Mouse (Mus musculus) CH12.LX (cell line): ENCODE measurements at regions not wholly inside any gene's neighbourhood (a gene's known extent, or its start where the extent isn't known, plus 50 kb on each side); places are given as distances from the start of the nearest gene placed in this dataset.

ENCODE experiments used
- DNase-seq: peaks from one replicate; pipeline ENCODE4 v3.0.0-alpha.2; 2013; ENCODE audit errors: extremely low read depth
- H3K27ac ChIP-seq: 2 replicates; pipeline ENCODE4 v1.5.1; 2012; ENCODE audit warnings: low read depth, mild to moderate bottlenecking, control low read depth, moderate library complexity; ENCODE audit not compliant: insufficient read depth
- H3K27me3 ChIP-seq: replicated peaks from 2 replicates; pipeline ENCODE3; 2012; ENCODE audit warnings: inconsistent platforms
- H3K36me3 ChIP-seq, 2 experiments: replicated peaks in 1 of 2; 2 replicates each; pipeline versions ENCODE3 to v1.6.1; 2012; ENCODE audit warnings: inconsistent platforms in 1 of 2, low read length in 1 of 2, mild to moderate bottlenecking in 1 of 2, mixed read lengths in 1 of 2, moderate library complexity in 1 of 2; ENCODE audit not compliant: control insufficient read depth in 1 of 2, insufficient read depth in 1 of 2
- H3K4me1 ChIP-seq, 2 experiments: 2 replicates each; pipeline ENCODE4 v1.6.1; 2012; ENCODE audit warnings: inconsistent platforms in 1 of 2, moderate library complexity in 1 of 2; ENCODE audit not compliant: insufficient read depth in 2 of 2, control insufficient read depth in 1 of 2
- H3K4me2 ChIP-seq: 2 replicates; pipeline ENCODE4 v1.6.1; 2012; ENCODE audit warnings: low read depth, mild to moderate bottlenecking, control low read depth; ENCODE audit not compliant: poor library complexity, insufficient read depth, severe bottlenecking
- H3K4me3 ChIP-seq, 3 experiments: fragments of 150-350 bp in 1 of 3; sonication (generic) in 1 of 3; replicated peaks in 1 of 3; 2 replicates each; pipeline versions ENCODE3 to v1.5.1; 2011 to 2012; ENCODE audit warnings: low read depth in 2 of 3, low read length in 2 of 3, mild to moderate bottlenecking in 2 of 3, moderate library complexity in 2 of 3, control low read depth in 1 of 3, improper control_type of control experiment in 1 of 3, inconsistent platforms in 1 of 3, mixed read lengths in 1 of 3; ENCODE audit not compliant: poor library complexity in 1 of 3
- H3K79me2 ChIP-seq: replicated peaks from 2 replicates; pipeline ENCODE4 v1.6.1; 2012; ENCODE audit warnings: mild to moderate bottlenecking, moderate library complexity; ENCODE audit not compliant: control insufficient read depth, poor library complexity, insufficient read depth, severe bottlenecking; ENCODE audit errors: extremely low read depth
- H3K9ac ChIP-seq: 2 replicates; pipeline ENCODE4 v1.6.1; 2012; ENCODE audit warnings: low read depth, mild to moderate bottlenecking, control low read depth, moderate library complexity; ENCODE audit not compliant: insufficient read depth
- H3K9me3 ChIP-seq: replicated peaks from 2 replicates; pipeline ENCODE3; 2012; ENCODE audit warnings: low read length, inconsistent platforms, mixed read lengths
- CHD1 ChIP-seq: IDR thresholded peaks from 2 replicates; pipeline ENCODE4 v1.6.1; 2012; ENCODE audit warnings: low read depth, low read length, improper control_type of control experiment, inconsistent platforms
- CHD2 ChIP-seq: IDR thresholded peaks from 2 replicates; pipeline ENCODE4 v1.6.1; 2011; ENCODE audit warnings: low read length, improper control_type of control experiment
- ETS1 ChIP-seq: conservative IDR thresholded peaks from 2 replicates; pipeline ENCODE4 v1.6.1; 2012; ENCODE audit warnings: low read depth, mild to moderate bottlenecking, inconsistent platforms, low read length, improper control_type of control experiment, moderate library complexity
- HCFC1 ChIP-seq: IDR thresholded peaks from 2 replicates; pipeline ENCODE4 v1.6.1; 2012; ENCODE audit warnings: low read depth, mild to moderate bottlenecking, inconsistent platforms, low read length, improper control_type of control experiment
- JUN ChIP-seq: IDR thresholded peaks from 2 replicates; pipeline ENCODE4 v1.6.1; 2011; ENCODE audit warnings: low read depth, mild to moderate bottlenecking, low read length, improper control_type of control experiment, moderate library complexity; ENCODE audit not compliant: insufficient read depth
- JUND ChIP-seq: conservative IDR thresholded peaks from 2 replicates; pipeline ENCODE4 v1.6.1; 2011; ENCODE audit warnings: low read depth, low read length, improper control_type of control experiment
- KAT2A ChIP-seq: IDR thresholded peaks from 2 replicates; pipeline ENCODE4 v1.6.1; 2012; ENCODE audit warnings: low read length, improper control_type of control experiment, inconsistent platforms; ENCODE audit not compliant: insufficient replicate concordance
- MAFK ChIP-seq: IDR thresholded peaks from 2 replicates; pipeline ENCODE4 v1.6.1; 2011; ENCODE audit warnings: low read length, improper control_type of control experiment; ENCODE audit not compliant: insufficient replicate concordance
- MEF2A ChIP-seq: IDR thresholded peaks from 2 replicates; pipeline ENCODE4 v1.6.1; 2014; ENCODE audit warnings: low read depth, mild to moderate bottlenecking, inconsistent platforms, low read length, improper control_type of control experiment, borderline replicate concordance
- NELFE ChIP-seq: IDR thresholded peaks from 2 replicates; pipeline ENCODE4 v1.6.1; 2011; ENCODE audit warnings: low read depth, low read length, improper control_type of control experiment
- NRF1 ChIP-seq: IDR thresholded peaks from 2 replicates; pipeline ENCODE4 v1.6.1; 2014; ENCODE audit warnings: low read depth, mild to moderate bottlenecking, inconsistent platforms, low read length, improper control_type of control experiment, moderate library complexity
- PAX5 ChIP-seq: IDR thresholded peaks from 2 replicates; pipeline ENCODE4 v1.6.1; 2012; ENCODE audit warnings: low read length, inconsistent platforms, mixed read lengths
- POLR2AphosphoS2 ChIP-seq: IDR thresholded peaks from 2 replicates; pipeline ENCODE4 v1.6.1; 2011; ENCODE audit warnings: low read depth, low read length, improper control_type of control experiment
- RAD21 ChIP-seq: IDR thresholded peaks from 2 replicates; pipeline ENCODE4 v1.6.1; 2011; ENCODE audit warnings: low read depth, mild to moderate bottlenecking, low read length, improper control_type of control experiment, moderate library complexity
- RCOR1 ChIP-seq: conservative IDR thresholded peaks from 2 replicates; pipeline ENCODE4 v1.6.1; 2012; ENCODE audit warnings: low read depth, mild to moderate bottlenecking, inconsistent platforms, low read length, improper control_type of control experiment
- SMC3 ChIP-seq: IDR thresholded peaks from 2 replicates; pipeline ENCODE4 v1.6.1; 2011; ENCODE audit warnings: low read depth, low read length, improper control_type of control experiment
- UBTF ChIP-seq: IDR thresholded peaks from 2 replicates; pipeline ENCODE4 v1.6.1; 2012; ENCODE audit warnings: low read depth, mild to moderate bottlenecking, inconsistent platforms, low read length, improper control_type of control experiment, moderate library complexity
- USF1 ChIP-seq: IDR thresholded peaks from 2 replicates; pipeline ENCODE4 v1.6.1; 2014; ENCODE audit warnings: low read depth, mild to moderate bottlenecking, inconsistent platforms, low read length, improper control_type of control experiment
- ZC3H11A ChIP-seq: IDR thresholded peaks from 2 replicates; pipeline ENCODE4 v1.6.1; 2012; ENCODE audit warnings: low read depth, mild to moderate bottlenecking, inconsistent platforms, low read length, improper control_type of control experiment
- ZMIZ1 ChIP-seq: IDR thresholded peaks from 2 replicates; pipeline ENCODE4 v1.6.1; 2012; ENCODE audit warnings: low read depth, mild to moderate bottlenecking, inconsistent platforms, low read length, improper control_type of control experiment
- ZNF384 ChIP-seq: IDR thresholded peaks from 2 replicates; pipeline ENCODE4 v1.6.1; 2012; ENCODE audit warnings: low read depth, low read length, improper control_type of control experiment, inconsistent platforms
- dilution Hi-C: fragments of 300-500 bp; cut with MboI; formaldehyde crosslinking; loops from 2 replicates; pipeline ENCODE4 v1.14.3; 2020; ENCODE audit warnings: low sequenced_read_pairs; ENCODE audit not compliant: extremely low pct_unique_long_range_greater_than_20kb, extremely low pct_ligation_motif_present
- in situ Hi-C: fragments of 300-500 bp; cut with MboI; formaldehyde crosslinking; loops from 3 replicates; pipeline ENCODE4 v1.14.3; 2019; ENCODE audit warnings: low sequenced_read_pairs, low pct_ligation_motif_present, low pct_unique_long_range_greater_than_20kb, mixed read lengths

- in situ Hi-C loops (no loop called here), dilution Hi-C loops (no loop called here)
- DNase-seq, result no peak
- Histone ChIP-seq H3K9me3 (peaks cover 31% of the 10 kb centered on the region), H3K79me2 (no peaks in the 10 kb centered on the region), H3K4me1 (peaks cover 0 to 39% of the 10 kb centered on the region in 2 experiments; a peak in 2 of 4 replicates), H3K9ac (no peak overlapping the region), H3K4me2 (no peak overlapping the region), H3K4me3 (no peak overlapping the region), H3K27me3 (no peaks in the 10 kb centered on the region), H3K36me3 (peaks cover under 1 to 36% of the 10 kb centered on the region in 2 experiments)
- TF ChIP-seq PAX5 (no peak), ZNF384 (no peak), JUND (no peak), UBTF (no peak), CHD1 (no peak), NRF1 (no peak), RCOR1 (no peak), ETS1 (no peak), ZC3H11A (no peak)
- TF ChIP-seq, all 38 proteins: peak for 0
- H3K27ac ChIP-seq, result no peak overlapping the region
These were observed 249.2 kb downstream of the Enc1 start for GRCm38 (mm10) chr13:97490131-97490530.

- no peak for TF ChIP-seq USF1
- no peak for TF ChIP-seq SMC3
- no peak for TF ChIP-seq ZMIZ1
- no peak for TF ChIP-seq NELFE
- TF ChIP-seq JUN, result no peak
- no peak overlapping the region for H3K4me2 ChIP-seq
- no peaks in the 10 kb centered on the region for H3K27me3 ChIP-seq
- peaks cover 0 to 39% of the 10 kb centered on the region in 2 experiments; a peak in 2 of 4 replicates for H3K4me1 ChIP-seq
- dilution Hi-C loops, result no loop called here
- H3K79me2 ChIP-seq, result no peaks in the 10 kb centered on the region
- DNase-seq, result no peak
- H3K9ac ChIP-seq, result no peak overlapping the region
- in situ Hi-C loops, result no loop called here
- H3K4me3 ChIP-seq, result no peak overlapping the region
- H3K27ac ChIP-seq, result no peak overlapping the region
- peaks cover 33% of the 10 kb centered on the region for H3K9me3 ChIP-seq
- peaks cover 0 to 34% of the 10 kb centered on the region in 2 experiments for H3K36me3 ChIP-seq
These were observed 248.8 kb downstream of the Enc1 start for GRCm38 (mm10) chr13:97489721-97490120.

GRCm38 (mm10) chr13:97489029-97489428 is 248.1 kb downstream of the Enc1 start:
- H3K9me3 ChIP-seq, result peaks cover 35% of the 10 kb centered on the region
- dilution Hi-C loops, result no loop called here

More at GRCm38 (mm10) chr13:97489029-97489428, 248.1 kb downstream of the Enc1 start:
- Histone ChIP-seq H3K4me3 (no peak overlapping the region), H3K79me2 (no peaks in the 10 kb centered on the region), H3K36me3 (peaks cover 0 to 30% of the 10 kb centered on the region in 2 experiments), H3K27ac (no peak overlapping the region), H3K4me1 (peaks cover 0 to 39% of the 10 kb centered on the region in 2 experiments; a peak in 2 of 4 replicates), H3K4me2 (no peak overlapping the region), H3K27me3 (no peaks in the 10 kb centered on the region), H3K9ac (no peak overlapping the region)
- in situ Hi-C loops, result no loop called here
- TF ChIP-seq UBTF (no peak), MAFK (no peak), HCFC1 (no peak), POLR2AphosphoS2 (no peak), USF1 (no peak), ZNF384 (no peak), CHD2 (no peak), SMC3 (no peak), KAT2A (no peak), MEF2A (no peak), RAD21 (no peak), NRF1 (no peak)
- peak; percentile 58 for DNase-seq
